Mouse (Mus musculus) kidney, embryonic 14.5 days (tissue): ENCODE measurements around the gene Pcdh20. TPM values are rescaled to one million over a fixed set of nuclear protein-coding genes. Genes with fewer than 3 reads are reported as not detected.

ENCODE experiments used
- ATAC-seq: fragments of 200-750 bp; cut with Nextera tagmentation; 2 replicates; pipeline ENCODE4 v1.8.0; 2017; ENCODE audit warnings: moderate number of reproducible peaks, mild to moderate bottlenecking, moderate TSS enrichment, moderate library complexity; ENCODE audit not compliant: low FRiP score, low TSS enrichment
- H3K27ac ChIP-seq: fragments of 300-500 bp; sonication (generic); 2 replicates; pipeline ENCODE4 v1.5.1; 2014; ENCODE audit warnings: low read depth, mild to moderate bottlenecking, low read length, moderate library complexity, mixed read lengths
- H3K27me3 ChIP-seq: fragments of 300-500 bp; sonication (generic); 2 replicates; pipeline ENCODE4 v1.6.1; 2014; ENCODE audit warnings: mild to moderate bottlenecking, low read length; ENCODE audit not compliant: control insufficient read depth, insufficient read depth
- H3K36me3 ChIP-seq: fragments of 300-500 bp; sonication (generic); 2 replicates; pipeline ENCODE4 v1.6.1; 2014; ENCODE audit warnings: low read length, mixed read lengths; ENCODE audit not compliant: control insufficient read depth, insufficient read depth
- H3K4me1 ChIP-seq: fragments of 300-500 bp; sonication (generic); 2 replicates; pipeline ENCODE4 v1.6.1; 2014; ENCODE audit warnings: low read length, mixed read lengths; ENCODE audit not compliant: control insufficient read depth, insufficient read depth
- H3K4me2 ChIP-seq: fragments of 300-500 bp; sonication (generic); replicated peaks from 2 replicates; pipeline ENCODE4 v1.6.1; 2014; ENCODE audit warnings: low read depth, mild to moderate bottlenecking, low read length
- H3K4me3 ChIP-seq: fragments of 300-500 bp; sonication (generic); 2 replicates; pipeline ENCODE4 v1.5.1; 2014; ENCODE audit warnings: mild to moderate bottlenecking, low read length
- H3K9ac ChIP-seq: fragments of 300-500 bp; sonication (generic); 2 replicates; pipeline ENCODE4 v1.6.1; 2014; ENCODE audit warnings: low read depth, mild to moderate bottlenecking, low read length, moderate library complexity
- H3K9me3 ChIP-seq: fragments of 300-500 bp; sonication (generic); 2 replicates; pipeline ENCODE4 v1.6.1; 2016; ENCODE audit warnings: low read length; ENCODE audit not compliant: control insufficient read depth
- WGBS: fragments of 180-500 bp; shearing (Covaris S2); extraction: QIAGEN DNeasy Blood & Tissue Kit; methylation state at CpG from one replicate; pipeline ENCODE4 v1.1.7; 2014; 5-methylcytosine and 5-hydroxymethylcytosine counted together
- polyA plus RNA-seq: library from polyadenylated mRNA; unstranded; fragments of >200 nt; fragmentation: Nextera tagmentation; extraction: Ambion mirVana; gene quantifications from 2 replicates; pipeline ENCODE4 v1.2.1, GENCODE M21; 2014

Pcdh20 gene
- polyA plus RNA-seq, 1 experiment from 2014 or later = 0.47 TPM

DNA sequence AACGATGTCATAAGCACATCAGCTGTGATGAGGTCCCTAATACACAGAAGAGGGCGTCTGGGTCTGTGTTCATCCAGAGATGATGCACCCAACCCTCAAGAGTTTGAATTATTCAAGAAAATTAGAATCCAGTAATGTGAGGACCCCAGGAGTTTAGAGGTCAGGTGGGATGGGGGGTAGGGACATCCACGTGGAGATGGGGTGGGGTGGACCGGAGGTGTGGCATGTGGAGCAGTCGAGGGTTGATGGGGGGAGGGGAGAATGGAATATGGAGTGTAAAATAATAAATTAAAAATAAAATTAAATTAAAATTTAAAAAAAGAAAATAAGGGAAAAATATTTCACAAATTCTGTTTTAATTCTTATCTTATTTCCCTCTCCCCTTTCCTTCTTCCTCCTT is 27.9 kb downstream of the Pcdh20 start:
- Histone ChIP-seq H3K4me3 (no peak overlapping the region), H3K4me1 (no peaks in the 10 kb centered on the region), H3K27ac (no peak overlapping the region), H3K36me3 (no peaks in the 10 kb centered on the region), H3K9me3 (no peaks in the 10 kb centered on the region), H3K27me3 (no peaks in the 10 kb centered on the region), H3K9ac (no peak overlapping the region), H3K4me2 (no peak overlapping the region)
- whole genome bisulfite sequencing = 79% methylated on average over 5 of the region's 5 CpGs
- ATAC-seq = no peak

DNA sequence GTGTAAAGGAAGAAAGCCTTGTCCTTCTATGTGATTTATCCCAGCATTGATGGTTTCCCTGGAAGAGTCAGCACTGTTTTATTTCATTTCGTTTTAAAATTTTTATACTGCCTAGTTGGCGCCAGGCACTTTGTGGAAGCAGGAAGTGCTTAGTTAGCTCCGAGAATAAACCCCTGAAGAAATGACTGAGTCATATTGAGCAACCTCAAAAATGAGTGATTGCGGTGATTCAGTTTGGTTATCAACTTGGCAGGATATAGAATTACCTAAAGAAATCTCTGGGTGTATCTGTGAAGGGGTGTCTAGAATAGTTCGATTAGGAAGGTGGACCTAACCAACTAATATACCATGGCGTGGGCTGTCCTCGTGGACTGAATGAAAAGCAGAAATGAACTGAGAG is 41.8 kb downstream of the Pcdh20 start:
- no peaks in the 10 kb centered on the region for H3K27me3 ChIP-seq
- H3K4me1 ChIP-seq = no peaks in the 10 kb centered on the region
- WGBS = 87% methylated on average over 7 of the region's 7 CpGs
- H3K4me2 ChIP-seq = no peak overlapping the region
- no peak overlapping the region for H3K9ac ChIP-seq
- ATAC-seq = no peak
- no peaks in the 10 kb centered on the region for H3K36me3 ChIP-seq
- no peak overlapping the region for H3K4me3 ChIP-seq
- H3K9me3 ChIP-seq = no peaks in the 10 kb centered on the region
- H3K27ac ChIP-seq = no peak overlapping the region

DNA sequence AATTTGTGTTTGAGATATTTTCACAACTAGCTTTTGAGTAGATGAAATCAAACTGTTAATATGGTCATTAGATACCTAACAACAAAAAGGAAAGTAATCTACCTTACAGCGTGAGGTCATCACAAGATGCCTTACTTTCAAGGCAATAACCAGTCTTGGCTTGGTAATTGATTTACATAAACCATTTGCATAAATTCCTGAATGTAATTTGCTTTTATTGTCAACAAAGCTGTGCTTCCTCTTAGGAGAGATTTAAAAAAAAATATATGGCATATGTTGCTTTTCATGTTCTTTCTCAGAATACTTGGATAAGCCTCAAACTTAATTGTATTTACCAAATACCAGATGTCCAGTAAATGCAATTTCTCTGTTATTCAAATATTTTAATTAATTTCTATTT is 43.8 kb downstream of the Pcdh20 start:
- no peaks in the 10 kb centered on the region for H3K27me3 ChIP-seq
- H3K9ac ChIP-seq = no peak overlapping the region
- no peak overlapping the region for H3K4me2 ChIP-seq
- WGBS = 94% methylated on average over 1 of the region's 1 CpGs
- H3K27ac ChIP-seq = no peak overlapping the region
- H3K9me3 ChIP-seq = no peaks in the 10 kb centered on the region
- H3K4me3 ChIP-seq = no peak overlapping the region
- no peaks in the 10 kb centered on the region for H3K4me1 ChIP-seq
- no peak for ATAC-seq
- no peaks in the 10 kb centered on the region for H3K36me3 ChIP-seq
